Mouse (Mus musculus): ENCODE measurements around the gene Epb41l5.

- no peak for TF ChIP-seq CTCF (IDR thresholded peaks at IDR 0.05; ENCODE audit: insufficient read depth, low read depth, low read length)
- no peak for TF ChIP-seq POLR2A (IDR thresholded peaks at IDR 0.05; ENCODE audit: insufficient read depth, low read depth, low read length)
Measured at GRCm38 (mm10) chr1:119518786-119519185, 130.0 kb downstream of the Epb41l5 start.

Data from olfactory bulb, adult 2 months (tissue).